Mouse (Mus musculus) megakaryocyte, embryonic 14.5 days (primary cell): Measurements from ENCODE around the gene Higd2a.

Experiments
- FLI1 ChIP-seq: IDR thresholded peaks from 2 replicates; pipeline ENCODE4 v1.6.1; 2012; ENCODE audit warnings: low read length, inconsistent platforms, mixed read lengths
- GATA1 ChIP-seq: IDR thresholded peaks from 3 replicates; pipeline ENCODE4 v1.6.1; 2012; ENCODE audit warnings: mixed read lengths, low read length, inconsistent platforms, borderline replicate concordance

DNA sequence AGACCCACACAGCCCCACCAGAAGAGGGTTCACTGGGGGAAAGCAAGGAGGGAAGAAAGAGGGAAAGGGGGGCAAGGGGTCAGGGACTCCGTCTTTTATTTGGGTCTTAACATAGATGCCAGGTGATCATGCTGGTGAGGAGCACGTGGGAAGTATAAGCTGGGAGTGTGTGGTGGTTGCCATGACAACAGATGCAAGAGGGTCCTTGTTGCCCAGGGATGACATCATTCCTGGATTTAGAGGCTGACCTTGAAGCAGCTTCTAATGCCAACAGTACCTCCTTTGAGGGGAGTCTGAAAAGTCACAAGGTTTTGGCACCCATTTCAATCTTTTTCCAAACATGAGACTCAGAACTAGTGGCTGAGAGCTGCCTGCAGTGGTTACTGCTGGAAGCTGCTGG lies 18.4 kb upstream of the Higd2a start:
- TF ChIP-seq GATA1 (no peak), FLI1 (no peak)
